Mouse (Mus musculus): ENCODE measurements around the gene Hs3st3b1. TPM values are rescaled to one million over a fixed set of nuclear protein-coding genes. Genes with fewer than 3 reads are reported as not detected.

Hs3st3b1 gene
- polyA plus RNA-seq, 1 experiment, result 0.30 TPM

- no peak for TF ChIP-seq CTCF (IDR thresholded peaks at IDR 0.05; ENCODE audit: control insufficient read depth, insufficient read depth, low read length)
- TF ChIP-seq POLR2A (IDR thresholded peaks at IDR 0.05; ENCODE audit: borderline replicate concordance, control insufficient read depth, low read depth, low read length), result no peak
- WGBS, result 20% methylated on average over 4 of the region's 4 CpGs
- Histone ChIP-seq H3K27ac (ENCODE audit: control insufficient read depth, insufficient read depth, low read depth, low read length, poor library complexity) (no peak overlapping the region), H3K4me1 (ENCODE audit: control insufficient read depth, insufficient read depth, low read length) (peaks cover 4% of the 10 kb centered on the region), H3K4me3 (replicated peaks; ENCODE audit: control insufficient read depth, low read depth, low read length) (no peak overlapping the region)
Measured at GRCm38 (mm10) chr11:63908500-63908899, 13.6 kb downstream of the Hs3st3b1 start.

- TF ChIP-seq CTCF (IDR thresholded peaks at IDR 0.05; ENCODE audit: control insufficient read depth, insufficient read depth, low read length) (no peak), POLR2A (IDR thresholded peaks at IDR 0.05; ENCODE audit: borderline replicate concordance, control insufficient read depth, low read depth, low read length) (no peak)
- Histone ChIP-seq H3K4me3 (replicated peaks; ENCODE audit: control insufficient read depth, low read depth, low read length) (no peak overlapping the region), H3K4me1 (ENCODE audit: control insufficient read depth, insufficient read depth, low read length) (peaks cover 2% of the 10 kb centered on the region; the same call in 1 of the 2 replicates), H3K27ac (ENCODE audit: control insufficient read depth, insufficient read depth, low read depth, low read length, poor library complexity) (peak overlapping the region; percentile 41)
- WGBS, result 12% methylated on average over 9 of the region's 9 CpGs
Measured at GRCm38 (mm10) chr11:63906552-63907353, 15.3 kb downstream of the Hs3st3b1 start.

DNA sequence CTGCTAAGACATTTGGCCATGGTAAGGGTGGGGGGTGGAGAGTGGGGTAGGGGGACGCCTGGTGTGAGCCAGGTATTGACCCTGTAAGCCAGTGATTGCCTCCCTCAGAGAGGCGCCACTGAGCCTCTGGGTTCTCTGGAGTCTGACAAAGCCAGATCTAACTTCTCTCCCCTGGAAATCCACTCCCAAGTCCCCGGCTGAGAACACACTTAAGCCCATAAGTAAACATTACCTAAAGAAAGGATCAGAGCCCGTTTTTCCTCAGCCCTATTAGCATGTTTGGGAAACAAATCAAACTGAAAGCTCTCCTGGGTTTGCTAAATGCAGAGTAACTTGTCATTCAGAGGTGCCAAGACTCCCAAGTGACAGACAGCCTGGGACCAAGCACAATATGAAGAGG, 17.3 kb downstream of the Hs3st3b1 start:
- H3K4me1 ChIP-seq (ENCODE audit: control insufficient read depth, insufficient read depth, low read length), result peaks cover 2% of the 10 kb centered on the region; the same call in 1 of the 2 replicates
- TF ChIP-seq POLR2A (IDR thresholded peaks at IDR 0.05; ENCODE audit: borderline replicate concordance, control insufficient read depth, low read depth, low read length) (no peak), CTCF (IDR thresholded peaks at IDR 0.05; ENCODE audit: control insufficient read depth, insufficient read depth, low read length) (no peak)
- 66% methylated on average over 4 of the region's 4 CpGs for WGBS

DNA sequence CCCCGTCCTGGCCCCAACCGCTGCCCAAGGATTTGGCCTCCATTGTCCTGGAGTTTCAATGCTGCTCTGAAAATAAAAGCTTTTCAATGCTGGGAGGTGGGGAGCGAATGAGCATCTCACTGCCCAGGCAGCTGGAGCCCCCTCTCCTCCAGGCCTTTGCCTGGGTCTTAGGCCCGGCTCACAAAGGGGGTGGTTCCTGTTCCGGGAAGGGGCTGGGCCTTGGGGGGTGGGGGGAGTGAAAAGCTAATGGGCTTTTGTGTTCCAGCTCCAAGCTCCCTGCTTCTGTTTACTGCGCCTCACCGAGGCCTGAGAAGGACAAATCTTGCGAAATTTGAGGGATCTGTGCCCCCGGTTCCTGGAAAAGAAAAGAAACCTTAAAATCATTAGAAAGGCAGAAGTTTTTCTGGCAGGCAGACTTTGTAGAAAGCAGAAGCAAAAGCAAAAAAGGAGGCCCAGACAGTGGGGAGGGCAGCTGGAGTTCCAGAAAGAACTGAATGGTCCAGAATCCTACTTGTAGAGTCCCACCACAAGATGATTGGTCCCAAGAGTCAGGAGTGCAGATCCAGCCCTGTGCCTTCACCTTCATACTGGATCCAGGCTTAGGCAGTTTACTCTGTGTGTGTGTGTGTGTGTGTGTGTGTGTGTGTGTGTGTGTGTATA, 23.5 kb downstream of the Hs3st3b1 start:
- Histone ChIP-seq H3K4me1 (ENCODE audit: control insufficient read depth, insufficient read depth, low read length) (no peaks in the 10 kb centered on the region; the same call in 1 of the 2 replicates), H3K4me3 (replicated peaks; ENCODE audit: control insufficient read depth, low read depth, low read length) (no peak overlapping the region), H3K27ac (ENCODE audit: control insufficient read depth, insufficient read depth, low read depth, low read length, poor library complexity) (no peak overlapping the region)
- no peak for TF ChIP-seq CTCF (IDR thresholded peaks at IDR 0.05; ENCODE audit: control insufficient read depth, insufficient read depth, low read length)
- no peak for TF ChIP-seq POLR2A (IDR thresholded peaks at IDR 0.05; ENCODE audit: borderline replicate concordance, control insufficient read depth, low read depth, low read length)
- WGBS, result 41% methylated on average over 9 of the region's 9 CpGs

More for the DNA sequence above, 17.3 kb downstream of the Hs3st3b1 start:
- Histone ChIP-seq H3K27ac (ENCODE audit: control insufficient read depth, insufficient read depth, low read depth, low read length, poor library complexity) (no peak overlapping the region), H3K4me3 (replicated peaks; ENCODE audit: control insufficient read depth, low read depth, low read length) (no peak overlapping the region)

DNA sequence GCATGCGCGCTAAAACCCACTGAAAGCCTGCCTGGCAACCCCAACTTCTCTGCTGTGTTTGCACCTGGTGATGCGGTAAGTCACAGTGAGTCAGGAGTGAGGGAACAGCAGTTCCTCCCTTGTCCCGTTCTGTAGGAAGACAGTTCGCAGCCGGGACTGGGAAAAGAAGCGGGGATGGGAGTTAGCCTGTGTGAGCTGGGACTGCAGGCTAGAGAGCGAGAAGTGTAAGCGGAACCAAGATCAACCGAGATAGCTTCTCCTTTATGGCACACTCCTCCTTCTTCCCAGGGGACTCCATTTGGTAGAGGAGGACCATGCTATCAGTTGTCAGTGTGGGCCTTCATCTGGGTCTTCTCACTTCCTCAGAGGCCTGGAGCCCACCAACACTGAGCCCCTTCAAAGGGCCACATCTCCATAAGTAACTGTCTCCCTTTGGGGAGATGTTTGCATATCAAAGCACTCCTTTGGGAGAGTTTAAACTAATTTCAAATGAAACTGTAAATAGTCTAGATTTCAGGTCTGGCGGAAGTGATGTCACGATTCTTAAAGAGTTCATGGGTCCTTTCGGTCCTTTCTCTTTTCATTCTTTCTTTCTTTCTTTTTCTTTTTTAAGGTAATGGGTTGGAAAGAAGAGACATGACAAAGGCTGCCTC, 24.1 kb downstream of the Hs3st3b1 start:
- 84% methylated on average over 13 of the region's 13 CpGs for WGBS
- H3K4me3 ChIP-seq (replicated peaks; ENCODE audit: control insufficient read depth, low read depth, low read length), result no peak overlapping the region
- H3K27ac ChIP-seq (ENCODE audit: control insufficient read depth, insufficient read depth, low read depth, low read length, poor library complexity), result no peak overlapping the region
- TF ChIP-seq POLR2A (IDR thresholded peaks at IDR 0.05; ENCODE audit: borderline replicate concordance, control insufficient read depth, low read depth, low read length), result no peak
- no peak for TF ChIP-seq CTCF (IDR thresholded peaks at IDR 0.05; ENCODE audit: control insufficient read depth, insufficient read depth, low read length)
- H3K4me1 ChIP-seq (ENCODE audit: control insufficient read depth, insufficient read depth, low read length), result no peaks in the 10 kb centered on the region; the same call in 1 of the 2 replicates

DNA sequence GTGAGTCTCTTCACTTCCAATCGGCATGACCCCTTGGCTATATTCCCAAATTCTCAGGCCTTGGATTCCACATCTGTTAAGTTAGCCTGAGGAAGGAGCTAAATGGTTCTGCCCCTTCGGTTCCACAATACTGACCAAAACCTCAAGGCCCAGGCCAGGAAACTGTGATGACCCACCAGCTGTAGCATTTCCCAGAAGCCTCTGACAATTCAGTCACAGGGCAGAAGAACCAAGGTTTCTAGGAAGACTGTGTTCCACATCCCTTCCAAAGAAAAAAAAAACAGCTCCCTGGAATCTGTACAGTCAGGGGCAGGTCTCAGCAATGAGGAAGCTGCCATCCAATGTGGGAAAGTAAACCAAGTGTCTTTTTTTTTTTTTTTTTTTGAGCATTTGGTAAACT, 25.1 kb downstream of the Hs3st3b1 start:
- H3K4me3 ChIP-seq (replicated peaks; ENCODE audit: control insufficient read depth, low read depth, low read length), result no peak overlapping the region
- H3K27ac ChIP-seq (ENCODE audit: control insufficient read depth, insufficient read depth, low read depth, low read length, poor library complexity), result no peak overlapping the region
- no peaks in the 10 kb centered on the region; the same call in 1 of the 2 replicates for H3K4me1 ChIP-seq (ENCODE audit: control insufficient read depth, insufficient read depth, low read length)
- 74% methylated on average over 2 of the region's 2 CpGs for WGBS
- TF ChIP-seq POLR2A (IDR thresholded peaks at IDR 0.05; ENCODE audit: borderline replicate concordance, control insufficient read depth, low read depth, low read length) (no peak), CTCF (IDR thresholded peaks at IDR 0.05; ENCODE audit: control insufficient read depth, insufficient read depth, low read length) (no peak)

DNA sequence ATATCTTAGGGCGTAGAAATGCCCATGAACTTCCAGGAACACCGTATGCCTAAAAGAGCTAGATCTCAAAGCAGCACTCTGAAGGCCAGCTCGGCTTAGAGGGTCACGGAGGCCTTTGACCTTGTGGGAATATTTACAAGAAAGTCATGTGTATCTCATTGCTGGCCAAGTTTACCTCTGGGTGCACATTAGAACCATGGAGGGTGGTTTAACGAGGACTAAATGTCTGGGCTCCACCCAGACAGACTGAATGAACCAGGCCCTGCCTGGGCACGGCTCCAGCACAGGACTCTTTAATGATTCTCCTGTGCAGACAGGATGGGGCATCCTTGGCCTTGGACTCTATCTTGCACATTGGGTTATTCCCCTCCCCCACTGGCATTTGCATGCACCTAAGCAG, 27.9 kb downstream of the Hs3st3b1 start:
- no peak for TF ChIP-seq POLR2A (IDR thresholded peaks at IDR 0.05; ENCODE audit: borderline replicate concordance, control insufficient read depth, low read depth, low read length)
- no peak for TF ChIP-seq CTCF (IDR thresholded peaks at IDR 0.05; ENCODE audit: control insufficient read depth, insufficient read depth, low read length)
- H3K27ac ChIP-seq (ENCODE audit: control insufficient read depth, insufficient read depth, low read depth, low read length, poor library complexity), result no peak overlapping the region
- no peak overlapping the region for H3K4me3 ChIP-seq (replicated peaks; ENCODE audit: control insufficient read depth, low read depth, low read length)
- H3K4me1 ChIP-seq (ENCODE audit: control insufficient read depth, insufficient read depth, low read length), result no peaks in the 10 kb centered on the region; the same call in 1 of the 2 replicates
- WGBS, result 81% methylated on average over 6 of the region's 6 CpGs

GRCm38 (mm10) chr11:63893557-63893956, 28.5 kb downstream of the Hs3st3b1 start:
- Histone ChIP-seq H3K27ac (ENCODE audit: control insufficient read depth, insufficient read depth, low read depth, low read length, poor library complexity) (no peak overlapping the region), H3K4me1 (ENCODE audit: control insufficient read depth, insufficient read depth, low read length) (no peaks in the 10 kb centered on the region), H3K4me3 (replicated peaks; ENCODE audit: control insufficient read depth, low read depth, low read length) (no peak overlapping the region)
- no peak for TF ChIP-seq POLR2A (IDR thresholded peaks at IDR 0.05; ENCODE audit: borderline replicate concordance, control insufficient read depth, low read depth, low read length)
- no peak for TF ChIP-seq CTCF (IDR thresholded peaks at IDR 0.05; ENCODE audit: control insufficient read depth, insufficient read depth, low read length)
- WGBS, result 89% methylated on average over 6 of the region's 6 CpGs

Data from bone marrow, adult 2 months (tissue).